Mouse (Mus musculus): ENCODE results near the gene Cep104.

DNA sequence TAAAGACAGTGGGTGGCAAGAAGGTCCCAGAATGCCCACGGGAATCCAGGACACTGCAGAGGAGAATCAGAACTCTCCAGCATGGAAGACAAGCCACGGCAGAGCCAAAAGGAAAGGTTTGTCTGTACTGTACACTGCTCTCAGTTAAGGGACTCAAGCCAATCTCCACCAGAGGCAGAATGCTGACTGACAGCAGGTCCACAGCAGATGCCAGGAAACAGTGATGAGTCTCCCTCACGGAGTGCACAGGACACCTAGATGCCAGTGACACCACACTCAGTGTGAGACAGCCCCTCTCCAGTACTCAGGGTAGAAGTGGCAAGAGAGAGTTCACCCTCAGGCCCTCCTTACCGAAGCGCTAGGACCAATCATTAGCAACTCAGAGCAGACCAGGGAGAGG is 8.3 kb upstream of the Cep104 start:
- no peak for TF ChIP-seq CTCF (conservative IDR thresholded peaks at IDR 0.05; ENCODE audit: low read length)
- TF ChIP-seq POU5F1 (IDR thresholded peaks at IDR 0.05; ENCODE audit: borderline replicate concordance, low read length) = no peak
- TF ChIP-seq NANOG (IDR thresholded peaks at IDR 0.05; ENCODE audit: borderline replicate concordance, low read length) = no peak
